In the genomic region with DNA sequence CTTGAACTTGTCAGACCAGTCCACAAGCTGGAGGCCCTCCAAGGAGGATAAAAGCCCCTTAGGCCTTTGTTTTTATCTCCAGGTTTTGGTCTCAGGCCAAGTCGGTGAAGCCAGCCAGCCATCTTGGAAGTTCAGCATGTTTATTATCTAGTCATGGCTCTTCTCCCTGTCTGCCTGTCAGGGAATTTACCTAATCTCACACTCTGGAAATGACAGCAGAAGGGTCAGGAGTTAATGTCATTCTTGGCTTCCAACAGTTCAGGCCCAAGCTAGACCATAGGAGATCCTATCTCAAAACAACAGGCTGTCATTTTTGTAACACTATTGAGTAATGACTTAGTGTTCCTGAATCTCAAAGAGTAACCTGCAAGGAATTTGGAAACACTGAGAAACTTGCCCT, we compare ENCODE assay signal across 21 mouse cellular contexts. TPM values are rescaled to one million over a fixed set of nuclear protein-coding genes. Genes with fewer than 3 reads are reported as not detected.
A peak's percentile ranks its signal among the peaks of the same experiment; 100 is the strongest.
DNase-seq lines count a peak whose midpoint lies in the region; ATAC-seq and TF ChIP-seq lines count a peak whose summit lies in the region.
"Had no signal": no experiment of that assay in that cellular context is flagged by ENCODE, and none has a peak within 500 bp of the region (broad histone marks: within the 10 kb centered on the region; RNA-seq: fewer than 3 reads in every experiment).

No protein-coding gene starts in this region.

- H3K4me3 ChIP-seq in midbrain, embryonic 14.5 days (replicated peaks; ENCODE audit: low read depth, low read length) = no peak overlapping the region
- H3K4me3 ChIP-seq in gastrocnemius, adult 2 months = no peak overlapping the region
- H3K4me3 ChIP-seq: embryonic facial prominence, embryonic 10.5 days; embryonic facial prominence, embryonic 12.5 days; forebrain, embryonic 10.5 days; forebrain, embryonic 12.5 days had no signal

- H3K4me1 ChIP-seq in midbrain, embryonic 14.5 days (ENCODE audit: control insufficient read depth, insufficient read depth, low read length) = no peaks in the 10 kb centered on the region
- H3K4me1 ChIP-seq: embryonic facial prominence, embryonic 12.5 days had no signal

- TF ChIP-seq CTCF in gastrocnemius, adult 2 months (IDR thresholded peaks at IDR 0.05) = no peak

- intact Hi-C loops in gastrocnemius, adult 2 months (cut with DNase I) = no loop called here

- H3K36me3 ChIP-seq in midbrain, embryonic 14.5 days (ENCODE audit: control insufficient read depth, insufficient read depth, low read length) = no peaks in the 10 kb centered on the region
- H3K36me3 ChIP-seq: embryonic facial prominence, embryonic 10.5 days; embryonic facial prominence, embryonic 12.5 days; forebrain, embryonic 10.5 days; forebrain, embryonic 12.5 days had no signal

- peak; percentile 21 for DNase-seq in adrenal gland, postnatal 10 days
- no peak for DNase-seq in adrenal gland, postnatal 14 days
- peak; percentile 39 for DNase-seq in urinary bladder, postnatal 14 days (ENCODE audit: low spot score)
- no peak for DNase-seq in urinary bladder, postnatal 25 days (ENCODE audit: low spot score)
- peak; percentile 96 for DNase-seq in fat pad, adult 2 months (ENCODE audit: extremely low read depth, low read depth, low spot score)
- DNase-seq in midbrain, embryonic 14.5 days = no peak
- DNase-seq in gastrocnemius, adult 2 months = no peak
- DNase-seq: adrenal gland, postnatal 25 days; cerebellum, adult 11-12 months; cerebellum, adult 2 months; cerebellum, adult 9-10 months; cerebellum, postnatal 10 days; cerebellum, postnatal 25 days had no signal

- H3K9ac ChIP-seq in midbrain, embryonic 14.5 days (replicated peaks; ENCODE audit: low read length) = no peak overlapping the region
- H3K9ac ChIP-seq: embryonic facial prominence, embryonic 12.5 days; forebrain, embryonic 12.5 days had no signal

- H3K27me3 ChIP-seq in midbrain, embryonic 14.5 days (ENCODE audit: control insufficient read depth, insufficient read depth, low read length) = no peaks in the 10 kb centered on the region
- H3K27me3 ChIP-seq: embryonic facial prominence, embryonic 12.5 days; forebrain, embryonic 12.5 days had no signal

- no peaks in the 10 kb centered on the region for H3K9me3 ChIP-seq in midbrain, embryonic 14.5 days (ENCODE audit: control insufficient read depth, low read length)
- H3K9me3 ChIP-seq: embryonic facial prominence, embryonic 10.5 days; embryonic facial prominence, embryonic 12.5 days; forebrain, embryonic 10.5 days; forebrain, embryonic 12.5 days had no signal

- H3K27ac ChIP-seq in midbrain, embryonic 14.5 days (replicated peaks; ENCODE audit: low read depth, low read length) = no peak overlapping the region
- no peak overlapping the region for H3K27ac ChIP-seq in gastrocnemius, adult 2 months
- H3K27ac ChIP-seq: embryonic facial prominence, embryonic 10.5 days; embryonic facial prominence, embryonic 12.5 days; forebrain, embryonic 10.5 days; forebrain, embryonic 12.5 days had no signal

- 73% methylated on average over 1 of the region's 1 CpGs for WGBS in midbrain, embryonic 14.5 days

- H3K4me2 ChIP-seq in midbrain, embryonic 14.5 days (ENCODE audit: low read length) = no peak overlapping the region
- H3K4me2 ChIP-seq: embryonic facial prominence, embryonic 12.5 days; forebrain, embryonic 12.5 days had no signal

- ATAC-seq in midbrain, embryonic 14.5 days (ENCODE audit: low FRiP score, low TSS enrichment) = no peak
- ATAC-seq: forebrain, embryonic 14.5 days; forebrain, embryonic 16.5 days had no signal

RNA-seq across cellular contexts. Expression of gene Sars, which starts 9.2 kb away (rescaled TPM):
- 100 to 1,000 TPM; 146 to 152 TPM for total RNA-seq in adrenal gland, postnatal 10 days (2021)
- 144 and 167 TPM in 2 replicates for total RNA-seq in adrenal gland, postnatal 14 days (2021)
- 205 and 217 TPM in 2 replicates for polyA plus RNA-seq in midbrain, embryonic 14.5 days (2014; fragmentation: Nextera tagmentation; extraction: Ambion mirVana)
- 100 to 1,000 TPM; 116 to 135 TPM for total RNA-seq in gastrocnemius, adult 2 months (2021)

RNA-seq across cellular contexts. Expression of gene Celsr2, which starts 38.8 kb away (rescaled TPM):
- 10 to 100 TPM; 11.1 to 12.1 TPM for total RNA-seq in adrenal gland, postnatal 10 days (2021)
- 8.7 and 11.0 TPM in 2 replicates for total RNA-seq in adrenal gland, postnatal 14 days (2021)
- 49.5 and 59.4 TPM in 2 replicates for polyA plus RNA-seq in midbrain, embryonic 14.5 days (2014; fragmentation: Nextera tagmentation; extraction: Ambion mirVana)
- 1 to 10 TPM; 6.4 to 8.8 TPM for total RNA-seq in gastrocnemius, adult 2 months (2021)
- total RNA-seq: MEL had no signal
- polyA plus RNA-seq: C2C12 had no signal

Comparison
In these comparisons a context has a peak if more than half of its experiments do, and no peak if none do; other contexts are left out.
1. DNase-seq: peak in adrenal gland, postnatal 10 days (single experiment), urinary bladder, postnatal 14 days (single experiment) and fat pad, adult 2 months (single experiment); none in adrenal gland, postnatal 14 days (single experiment), urinary bladder, postnatal 25 days (single experiment), midbrain, embryonic 14.5 days (single experiment) and gastrocnemius, adult 2 months (single experiment).